Mouse (Mus musculus): ENCODE measurements at regions not wholly inside any gene's neighbourhood (a gene's known extent, or its start where the extent isn't known, plus 50 kb on each side); places are given as distances from the start of the nearest gene placed in this dataset.

DNA sequence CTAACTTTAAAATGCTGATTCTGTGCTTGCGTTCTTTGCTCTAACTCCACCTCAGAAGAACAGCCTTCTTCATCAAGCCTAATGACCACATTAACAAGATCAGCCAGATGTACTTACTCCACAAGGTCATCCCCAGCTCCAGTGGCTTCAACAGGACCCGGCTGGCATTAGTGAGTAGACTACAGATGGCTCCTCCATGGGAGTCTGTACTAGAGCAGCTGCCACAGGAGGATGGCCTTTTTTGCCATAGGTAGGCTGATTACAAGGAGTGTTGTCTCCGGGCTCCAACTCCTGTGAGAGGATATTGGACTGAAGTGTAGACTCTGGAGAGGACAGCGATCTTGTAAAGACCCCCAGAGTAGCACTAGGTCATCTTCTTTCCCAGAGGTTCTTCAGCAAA is 729.7 kb downstream of the Galc start:
- no peak for DNase-seq

DNA sequence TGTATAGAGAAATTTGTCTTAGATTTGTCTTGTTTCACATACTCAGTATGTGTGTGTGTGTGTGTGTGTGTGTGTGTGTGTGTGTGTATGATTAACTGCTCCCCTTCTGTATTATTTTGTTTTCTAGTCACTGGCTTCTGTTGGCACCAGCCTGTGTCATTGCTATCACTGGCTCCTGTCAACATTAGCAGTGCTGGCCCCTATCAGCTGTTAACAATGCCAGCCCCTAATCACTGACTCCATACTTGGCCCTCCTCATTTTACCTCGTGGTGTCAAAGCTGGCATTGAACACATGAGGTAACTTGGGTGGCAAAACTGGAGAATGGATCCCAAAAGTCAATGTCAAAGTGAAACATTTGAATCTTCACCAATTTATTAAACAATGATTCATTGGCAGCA is 733.3 kb downstream of the Galc start:
- no peak for DNase-seq

DNA sequence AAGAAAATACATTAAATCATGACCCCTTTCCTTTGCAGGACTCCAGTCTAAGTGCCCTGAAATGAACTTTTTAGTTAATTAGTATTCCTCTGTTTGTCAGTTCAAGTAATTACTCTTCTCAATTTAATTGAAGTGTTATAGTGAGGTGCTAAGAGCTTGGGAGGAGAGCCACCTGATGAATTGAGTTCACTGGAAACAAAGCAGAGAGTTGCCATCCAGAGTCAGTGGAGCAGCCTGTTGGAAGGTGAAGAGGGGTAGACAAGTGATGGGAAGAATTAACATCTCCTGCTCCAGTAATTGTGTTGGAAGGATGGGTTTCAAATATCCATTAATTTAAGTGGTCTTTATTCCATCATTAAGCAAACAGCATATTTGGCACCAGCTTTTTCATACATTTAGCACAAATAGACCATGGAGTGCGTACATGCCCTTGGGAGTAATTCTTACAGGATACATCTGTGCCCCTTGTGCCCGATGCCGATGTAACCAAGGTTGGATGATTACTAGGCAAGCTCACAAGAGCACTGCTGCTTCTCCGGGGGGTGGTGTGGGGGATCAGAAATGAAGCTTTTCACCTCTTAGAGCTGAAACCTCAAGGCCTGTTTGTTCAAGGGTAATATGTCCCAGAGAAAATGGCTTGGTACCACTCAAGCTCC is 739.3 kb downstream of the Galc start:
- no peak for DNase-seq

DNA sequence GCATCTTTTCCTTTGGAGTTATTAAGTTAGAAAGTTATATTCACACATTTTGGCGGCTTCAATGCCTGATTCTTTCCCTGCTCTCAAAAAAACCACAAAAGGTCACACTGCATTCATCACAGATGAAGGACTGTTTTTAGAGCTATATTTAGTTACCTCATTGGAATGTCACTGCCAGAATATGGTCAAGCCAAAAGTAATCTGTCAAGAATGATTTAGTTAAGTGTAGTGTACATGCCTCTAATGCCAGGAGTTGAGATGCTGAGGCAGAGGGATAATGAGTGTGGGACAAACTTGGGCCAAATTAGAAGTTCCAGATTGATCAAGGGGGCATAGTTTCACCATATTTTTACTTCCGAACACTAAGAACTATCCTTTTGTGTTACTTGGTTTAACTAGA is 741.7 kb downstream of the Galc start:
- no peak for DNase-seq

DNA sequence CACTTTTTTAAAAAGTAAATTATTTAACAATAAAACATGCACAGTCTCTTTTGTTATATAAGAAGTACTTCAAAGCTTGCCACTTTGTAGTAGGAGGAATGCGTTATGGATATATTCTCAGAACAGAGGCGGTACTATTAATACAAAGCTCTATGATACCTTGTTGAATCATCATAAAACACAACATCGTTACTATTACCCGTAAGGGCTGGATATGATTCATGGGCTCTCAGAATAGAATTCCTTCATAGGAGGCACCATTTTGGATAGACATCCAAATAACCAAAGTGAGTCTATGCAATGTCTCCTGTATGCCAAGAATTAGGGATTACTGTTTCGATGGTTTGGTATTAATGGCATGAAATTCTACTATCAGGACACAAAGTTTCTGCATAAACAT is 743.5 kb downstream of the Galc start:
- no peak for DNase-seq

GRCm38 (mm10) chr12:97511866-97512265 is 747.4 kb downstream of the Galc start:
- DNase-seq: peak; percentile 53

DNA sequence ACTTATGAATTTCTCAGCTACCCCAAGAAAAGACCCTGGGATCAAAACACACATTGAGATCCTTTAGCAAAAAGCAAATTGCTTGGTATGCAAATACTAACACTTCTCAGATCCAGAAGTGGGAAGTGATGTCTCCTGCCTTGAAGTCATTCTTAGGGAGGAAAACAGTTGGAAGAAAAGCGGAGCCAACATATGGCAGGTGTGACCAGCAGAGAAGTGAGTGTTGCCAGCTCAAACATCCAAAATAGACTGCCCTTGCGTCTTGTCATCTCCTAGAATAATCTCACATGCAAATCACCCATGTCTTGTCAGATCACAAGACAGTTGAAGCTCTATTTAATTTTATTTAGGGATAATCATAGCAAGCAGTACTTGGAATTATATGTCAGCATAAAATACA is 757.8 kb downstream of the Galc start:
- DNase-seq: no peak

GRCm38 (mm10) chr12:97483559-97483958 is 775.7 kb downstream of the Galc start:
- no peak for DNase-seq

DNA sequence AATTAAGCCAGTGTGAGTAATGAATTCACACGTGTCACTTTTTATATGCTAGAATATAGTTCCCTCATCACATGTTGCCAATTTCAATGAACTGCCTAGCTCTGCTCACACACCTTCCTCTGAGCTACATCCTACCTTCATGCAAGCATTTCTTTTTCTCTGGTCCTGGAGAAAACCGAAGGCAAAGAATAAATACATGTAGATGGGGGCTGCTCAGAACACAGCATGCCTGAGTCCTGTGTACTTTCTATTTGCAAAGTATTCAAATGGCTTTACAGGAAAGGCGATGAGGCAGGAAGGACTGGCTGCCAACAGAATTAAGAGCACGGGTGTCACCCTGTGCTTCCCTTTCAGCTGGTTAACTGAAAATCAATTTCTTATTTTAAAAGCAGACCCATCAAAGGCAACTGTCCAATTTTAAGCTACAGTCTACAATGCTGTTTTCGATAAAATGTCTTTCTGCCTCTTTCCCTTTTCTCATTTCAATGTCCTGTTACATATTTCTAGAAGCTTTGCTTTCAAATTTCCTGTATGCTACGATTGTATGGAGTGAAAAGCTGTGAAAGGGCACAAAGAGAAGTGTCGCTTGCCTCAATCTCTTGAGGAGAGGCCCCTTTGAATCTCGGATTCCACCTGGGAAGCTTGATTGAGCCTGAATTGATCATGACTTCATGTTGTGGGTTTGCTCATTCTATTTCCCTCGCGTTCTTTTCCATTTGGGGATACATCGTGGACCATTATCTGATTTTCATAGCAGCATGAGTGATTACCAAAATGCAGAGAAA is 782.6 kb downstream of the Galc start:
- DNase-seq: peak; percentile 5

DNA sequence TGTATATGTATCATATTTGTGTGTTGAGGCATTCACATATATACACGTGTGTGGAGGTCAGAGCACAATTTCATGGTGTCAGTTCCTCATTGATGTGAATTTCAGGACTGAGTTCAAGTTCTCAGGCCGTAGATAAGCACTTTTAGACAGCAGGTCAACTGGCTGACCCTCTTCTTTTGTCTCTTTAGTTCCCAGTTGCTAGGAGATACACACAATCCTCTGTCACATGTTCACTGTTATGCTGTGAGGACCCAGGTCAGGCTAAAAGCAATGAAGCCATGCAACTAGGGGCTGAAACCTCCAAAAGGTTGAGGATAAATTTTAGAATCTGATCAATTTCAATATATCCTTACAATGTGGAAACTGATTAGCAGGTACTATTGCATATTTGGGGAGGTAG is 783.5 kb downstream of the Galc start:
- no peak for DNase-seq

DNA sequence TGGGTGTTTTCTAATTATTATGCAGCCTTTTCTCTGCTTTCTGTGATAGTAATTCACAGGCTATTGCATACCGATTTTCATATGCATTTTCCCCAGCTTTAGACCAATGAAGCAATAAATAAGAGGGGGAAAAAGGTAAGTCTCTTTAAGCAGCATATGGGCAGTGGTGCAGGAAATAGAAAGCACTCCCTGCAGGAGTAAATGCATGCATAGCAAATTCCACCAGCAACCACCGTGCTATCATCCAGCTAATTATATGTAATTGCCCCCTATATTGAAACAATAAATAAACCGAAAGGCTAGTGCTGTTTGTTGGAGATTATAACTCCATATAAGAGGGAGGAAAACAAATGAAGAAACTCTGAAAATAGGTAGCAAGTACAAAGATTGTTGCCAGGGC is 790.1 kb downstream of the Galc start:
- DNase-seq: no peak

DNA sequence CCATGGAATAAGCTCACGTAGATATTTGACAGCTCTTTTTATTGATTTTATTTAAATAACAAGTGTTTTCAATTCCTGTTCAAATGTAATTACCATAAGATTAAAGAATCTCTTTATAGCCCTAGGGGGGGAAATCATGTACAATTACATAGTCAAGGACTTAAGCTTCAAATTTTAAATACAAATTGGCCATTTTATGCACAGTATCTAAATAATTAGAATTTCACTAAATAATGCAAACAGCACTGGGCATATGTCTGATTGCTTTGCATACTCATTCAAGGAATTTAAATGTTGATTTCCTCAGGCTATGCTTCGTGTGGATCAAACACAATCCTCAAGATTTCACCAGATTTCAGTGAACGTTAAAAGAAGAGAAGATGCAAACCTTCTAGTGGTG is 823.1 kb downstream of the Galc start:
- DNase-seq: no peak

GRCm38 (mm10) chr12:97434021-97434420 is 825.2 kb downstream of the Galc start:
- DNase-seq: no peak

GRCm38 (mm10) chr12:97432704-97433103 is 826.6 kb downstream of the Galc start:
- no peak for DNase-seq

DNA sequence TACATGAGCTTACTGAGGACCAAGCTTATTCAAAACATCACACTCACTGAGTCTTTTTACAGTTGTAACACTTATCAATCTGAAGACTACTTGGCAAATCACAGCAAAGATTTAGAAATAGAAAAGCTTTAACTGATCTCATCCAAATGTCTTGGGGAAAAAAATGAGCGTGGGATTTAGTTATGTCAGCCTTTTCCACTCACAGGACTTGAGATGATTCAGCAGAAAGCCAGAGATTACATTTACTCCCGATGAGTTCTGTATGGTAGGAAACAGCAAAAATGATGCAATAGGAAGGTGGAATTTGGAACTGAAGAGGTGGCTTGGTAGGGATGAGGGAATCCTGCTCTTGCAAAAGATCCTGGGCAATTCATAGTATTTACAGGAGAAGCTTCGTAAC is 831.0 kb downstream of the Galc start:
- DNase-seq: no peak

- DNase-seq: no peak
Observed at GRCm38 (mm10) chr12:97424726-97425125, 834.5 kb downstream of the Galc start.

- DNase-seq: no peak
Observed at GRCm38 (mm10) chr12:97403440-97403839, 855.8 kb downstream of the Galc start.

GRCm38 (mm10) chr12:97402412-97403396 is 856.6 kb downstream of the Galc start:
- no peak for DNase-seq

- no peak for DNase-seq
Observed at GRCm38 (mm10) chr12:97398582-97398945, 860.7 kb downstream of the Galc start.

DNA sequence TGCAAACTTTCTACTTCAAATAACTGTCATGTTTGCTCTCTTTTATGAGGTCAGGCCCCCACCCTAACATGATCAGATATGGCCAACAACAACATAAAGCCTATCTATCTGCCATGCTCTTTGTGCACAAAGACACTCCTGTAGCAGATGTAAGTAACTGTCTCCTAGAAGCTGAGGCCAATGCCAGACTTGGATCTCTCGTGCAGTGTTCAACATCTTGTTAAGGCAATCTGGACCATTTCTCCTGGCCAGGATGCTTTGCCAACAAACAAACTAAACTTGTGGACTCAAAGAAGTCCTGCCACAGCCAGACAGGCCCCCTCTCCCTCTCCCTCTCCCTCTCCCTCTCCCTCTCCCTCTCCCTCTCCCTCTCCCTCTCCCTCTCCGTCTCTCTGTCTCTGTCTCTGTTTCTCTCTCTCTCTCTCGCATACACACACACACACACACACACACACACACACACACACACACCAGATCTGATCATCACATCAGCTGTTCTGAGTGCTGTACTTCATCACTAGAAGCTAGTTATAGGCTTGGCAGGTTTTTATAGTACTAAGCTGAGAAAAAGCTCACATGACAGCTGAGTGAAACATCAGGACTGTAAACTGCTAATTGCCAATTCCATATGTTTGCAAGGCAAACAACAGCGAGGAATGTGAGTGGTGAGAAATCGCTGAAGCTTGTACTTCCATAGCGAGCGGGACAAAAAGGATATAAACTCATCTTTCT is 861.2 kb downstream of the Galc start:
- DNase-seq: no peak

GRCm38 (mm10) chr12:97361804-97362203 is 897.5 kb downstream of the Galc start:
- no peak for DNase-seq

- DNase-seq: no peak
Observed at GRCm38 (mm10) chr12:97360656-97361055, 898.6 kb downstream of the Galc start.

DNA sequence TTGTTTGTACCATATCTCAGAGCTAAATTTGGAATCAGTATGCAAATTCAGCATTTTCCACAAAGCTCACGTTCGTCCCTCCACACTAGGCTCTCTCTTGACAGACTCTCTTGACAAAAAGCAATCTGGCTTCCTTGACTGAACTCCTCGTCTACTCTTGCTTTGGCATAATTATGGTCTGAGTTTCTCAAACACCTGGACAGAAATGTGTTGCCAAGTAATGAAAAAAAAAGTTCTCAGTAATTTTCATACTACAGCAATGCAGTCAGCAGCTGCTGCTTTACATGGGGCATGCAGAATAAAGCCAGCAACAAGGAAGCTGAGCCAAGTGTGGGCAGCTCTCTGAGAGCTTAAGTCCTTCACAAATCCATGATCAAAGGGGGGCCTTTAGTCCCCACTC is 932.7 kb downstream of the Galc start:
- no peak for DNase-seq
